Mouse (Mus musculus) left cerebral cortex, adult 2 months (tissue): ENCODE results near the gene Olfr62. TPM values are rescaled to one million over a fixed set of nuclear protein-coding genes. Genes with fewer than 3 reads are reported as not detected.

Experiments used
- DNase-seq, 2 experiments: peaks; one replicate each; pipeline ENCODE4 v3.0.0; 2021 to 2022; ENCODE audit warnings: low spot score in 2 of 2, mixed read lengths in 1 of 2; ENCODE audit errors: extremely low spot score in 1 of 2
- H3K27ac ChIP-seq: fragments of 200-600 bp; 2 replicates; pipeline ENCODE4 v1.8.1; 2022
- H3K4me3 ChIP-seq: fragments of 200-600 bp; 2 replicates; pipeline ENCODE4 v1.8.1; 2022
- CTCF ChIP-seq: fragments of 200-600 bp; IDR thresholded peaks from 2 replicates; pipeline ENCODE4 v1.8.1; 2022; ENCODE audit warnings: antibody characterized with exemption, mild to moderate bottlenecking, moderate library complexity
- intact Hi-C: fragments of 180-260 bp; cut with DNase I; formaldehyde crosslinking; loops from one replicate; pipeline ENCODE4 v1.15.1; 2025
- total RNA-seq, 2 experiments: library from RNA; stranded (reverse); gene quantifications; 2 replicates each; pipeline ENCODE4 v1.2.3; 2021

Olfr62 gene
- total RNA-seq, 2 experiments from 2014 or later, result not detected

DNA sequence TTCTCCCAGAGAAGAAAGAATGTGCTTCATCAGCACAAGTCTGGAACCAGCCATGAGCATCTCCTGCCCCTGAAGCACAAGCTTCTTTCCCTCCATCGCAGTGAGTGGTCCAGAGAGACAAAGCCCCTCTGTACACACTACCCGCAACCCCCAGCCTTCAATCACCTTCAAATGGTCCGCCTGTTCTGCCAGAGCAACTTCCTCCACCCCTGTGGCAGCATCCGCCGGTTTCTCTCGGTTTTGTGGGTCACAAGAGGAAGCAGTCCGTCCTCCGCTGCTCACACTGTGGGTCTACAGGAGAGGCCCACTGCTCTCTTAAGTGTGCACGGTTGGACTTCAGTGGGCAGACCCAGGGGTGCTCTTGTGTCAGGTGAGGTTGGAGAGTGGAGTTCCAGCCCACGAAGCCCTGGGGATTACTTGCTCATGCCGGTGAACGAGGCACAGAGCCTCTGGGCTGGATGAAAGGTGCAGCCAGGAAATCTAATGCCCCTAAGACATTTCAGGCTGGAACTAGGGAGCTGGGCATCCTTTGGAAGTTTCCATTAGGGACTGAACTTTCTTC lies 33.7 kb downstream of the Olfr62 start, which contains the start of gene Olfr1342:
Olfr1342 (minus strand) TSS at position 345 of the 562 bp plus-strand sequence.
- Histone ChIP-seq H3K4me3 (no peak within 1 kb of the TSS), H3K27ac (no peak within 1 kb of the TSS)
- TF ChIP-seq CTCF, result no peak
- DNase-seq, result no peak
- intact Hi-C loops, result no loop called here

GRCm38 (mm10) chr4:118693812-118694211 lies 35.1 kb downstream of the Olfr62 start:
- intact Hi-C loops, result no loop called here
- DNase-seq, result no peak

GRCm38 (mm10) chr4:118703223-118703622 lies 44.5 kb downstream of the Olfr62 start, which contains the start of gene Olfr1341:
Gene Olfr1341 (plus strand): TSS chr4:118703523.
- no peak within 1 kb of the TSS for H3K4me3 ChIP-seq
- no peak for DNase-seq
- TF ChIP-seq CTCF, result no peak
- intact Hi-C loops, result no loop called here
- H3K27ac ChIP-seq, result no peak within 1 kb of the TSS

More at GRCm38 (mm10) chr4:118693812-118694211, 35.1 kb downstream of the Olfr62 start:
- no peak overlapping the region for H3K4me3 ChIP-seq
- H3K27ac ChIP-seq, result no peak overlapping the region
- no peak for TF ChIP-seq CTCF

DNA sequence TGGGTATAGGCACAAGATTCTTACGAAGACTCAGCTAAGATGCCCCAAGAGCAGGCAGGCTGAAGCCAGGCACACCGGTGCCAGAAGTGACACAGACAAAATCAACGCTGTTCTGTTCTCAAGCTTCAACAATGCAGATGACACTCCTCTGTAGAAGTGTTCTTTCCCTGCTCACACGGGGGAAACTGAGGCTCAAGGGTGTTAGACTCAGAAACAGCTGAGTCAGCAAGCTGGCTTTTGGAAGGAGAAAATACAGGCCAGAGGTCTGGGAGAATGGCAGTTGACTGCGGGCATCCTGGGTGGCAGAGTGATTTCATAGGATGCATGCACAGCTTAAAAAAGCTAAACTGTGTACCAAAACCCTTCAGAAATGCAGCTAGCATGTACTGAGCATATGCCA lies 49.3 kb downstream of the Olfr62 start:
- DNase-seq, result no peak
- no peak overlapping the region for H3K27ac ChIP-seq
- no peak for TF ChIP-seq CTCF
- intact Hi-C loops, result no loop called here
- H3K4me3 ChIP-seq, result no peak overlapping the region

- intact Hi-C loops, result no loop called here
- DNase-seq, result no peak
Observed at GRCm38 (mm10) chr4:118711656-118712055, 52.9 kb downstream of the Olfr62 start.

More at GRCm38 (mm10) chr4:118711656-118712055, 52.9 kb downstream of the Olfr62 start:
- TF ChIP-seq CTCF, result no peak
- Histone ChIP-seq H3K27ac (no peak overlapping the region), H3K4me3 (no peak overlapping the region)

Other genes starting within 250 kb of the Olfr62 start
- 10 to 100 TPM; 40.3 to 43.4 TPM for gene Szt2, start 249.7 kb upstream of the Olfr62 start, total RNA-seq
- gene Med8, start 249.6 kb upstream of the Olfr62 start, total RNA-seq, result 10 to 100 TPM; 54.2 to 63.5 TPM
- 10 to 100 TPM; 18.6 to 25.3 TPM for gene Elovl1, start 230.9 kb upstream of the Olfr62 start, total RNA-seq
- 1 to 10 TPM in 1 of 2 experiments, under 1 TPM in 1; 0.81 to 1.8 TPM for gene Cdc20, start 221.6 kb upstream of the Olfr62 start, total RNA-seq
- gene Mpl, start 201.4 kb upstream of the Olfr62 start, total RNA-seq, result 1 to 10 TPM in 1 of 2 experiments, under 1 TPM in 1; 0.79 to 1.4 TPM
- 1 to 10 TPM; 8.2 to 8.5 TPM for gene Tie1, start 168.9 kb upstream of the Olfr62 start, total RNA-seq
- gene 2610528J11Rik, start 132.0 kb upstream of the Olfr62 start, total RNA-seq, result not detected
- 1 to 10 TPM; 5.0 to 7.1 TPM for gene Tmem125, start 114.9 kb upstream of the Olfr62 start, total RNA-seq
- gene Cfap57, start 38.2 kb upstream of the Olfr62 start, total RNA-seq, result under 1 TPM; 0.72 to 0.82 TPM
- gene Ebna1bp2, start 38.2 kb upstream of the Olfr62 start, total RNA-seq, result 10 to 100 TPM; 52.7 to 61.4 TPM
- gene Olfr1342, start 33.8 kb downstream of the Olfr62 start, total RNA-seq, result not detected
- not detected for gene Olfr1341, start 44.6 kb downstream of the Olfr62 start, total RNA-seq
- not detected for gene Olfr1340, start 61.2 kb downstream of the Olfr62 start, total RNA-seq
- not detected for gene Olfr1339, start 73.2 kb downstream of the Olfr62 start, total RNA-seq
- gene Olfr1338, start 99.8 kb downstream of the Olfr62 start, total RNA-seq, result not detected
- gene Olfr1337, start 123.6 kb downstream of the Olfr62 start, total RNA-seq, result not detected
- gene Olfr1335, start 151.0 kb downstream of the Olfr62 start, total RNA-seq, result not detected
- gene Olfr1333, start 177.3 kb downstream of the Olfr62 start, total RNA-seq, result not detected
- gene Olfr1331, start 205.7 kb downstream of the Olfr62 start, total RNA-seq, result not detected
- not detected for gene Olfr1330, start 229.6 kb downstream of the Olfr62 start, total RNA-seq